12 mouse cellular contexts compared by ENCODE assay signal in the genomic region with DNA sequence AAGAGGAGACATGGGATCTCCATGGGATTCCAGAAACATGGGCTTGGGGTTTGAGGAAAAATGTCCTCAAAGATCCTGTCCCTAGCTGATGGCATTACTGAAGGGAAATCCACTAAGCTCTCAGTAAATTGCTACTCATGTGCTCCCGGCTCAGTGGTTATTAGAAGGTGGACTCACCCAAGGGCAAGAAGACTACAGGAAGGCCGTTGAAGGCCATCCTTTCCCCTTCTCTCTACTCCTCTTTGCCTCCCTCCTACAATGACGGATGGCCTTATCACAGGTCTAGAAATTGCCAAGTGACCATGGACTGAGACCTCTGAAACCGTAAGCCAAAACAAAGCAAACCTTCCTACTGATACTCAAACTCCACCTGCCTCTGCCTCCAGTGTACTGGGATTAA. TPM values are rescaled to one million over a fixed set of nuclear protein-coding genes. Genes with fewer than 3 reads are reported as not detected.
DNase-seq lines count a peak whose midpoint lies in the region; ATAC-seq and TF ChIP-seq lines count a peak whose summit lies in the region.
"Had no signal": no experiment of that assay in that cellular context is flagged by ENCODE, and none has a peak within 500 bp of the region (broad histone marks: within the 10 kb centered on the region; RNA-seq: fewer than 3 reads in every experiment).

No protein-coding gene starts in this region.

- no peak for TF ChIP-seq CTCF in cerebellum, adult 2 months (IDR thresholded peaks at IDR 0.05; ENCODE audit: borderline replicate concordance, insufficient read depth, low read depth, low read length)

- DNase-seq in cerebellum, adult 2 months = peak in 1 of 2 experiments; percentile 28
- no peak for DNase-seq in cerebellum, adult 8-10 months
- DNase-seq in hindbrain, embryonic 10.5 days (ENCODE audit: low spot score) = no peak
- no peak for DNase-seq in embryonic facial prominence, embryonic 14.5 days (ENCODE audit: low spot score)
- DNase-seq in MN1 (ENCODE audit: low spot score) = no peak
- no peak for DNase-seq in frontal cortex, adult 2 months (ENCODE audit: extremely low spot score in 1 of 2, low spot score in 1 of 2)

- H3K4me1 ChIP-seq in cerebellum, adult 2 months (ENCODE audit: control insufficient read depth, insufficient read depth, low read length) = peaks cover 28% of the 10 kb centered on the region
- peaks cover 35% of the 10 kb centered on the region for H3K4me1 ChIP-seq in hindbrain, embryonic 15.5 days (replicated peaks)
- peaks cover 12% of the 10 kb centered on the region for H3K4me1 ChIP-seq in hindbrain, embryonic 10.5 days (replicated peaks)
- H3K4me1 ChIP-seq in embryonic facial prominence, embryonic 14.5 days (ENCODE audit: control insufficient read depth, insufficient read depth, low read length) = peaks cover 14% of the 10 kb centered on the region
- H3K4me1 ChIP-seq in midbrain, embryonic 12.5 days = peaks cover 16% of the 10 kb centered on the region

- no peak for ATAC-seq in hindbrain, embryonic 15.5 days (ENCODE audit: low FRiP score, low read depth)
- no peak for ATAC-seq in embryonic facial prominence, embryonic 14.5 days (ENCODE audit: low read depth)
- no peak for ATAC-seq in midbrain, embryonic 12.5 days (ENCODE audit: low FRiP score, low read depth)

- no peak overlapping the region for H3K9ac ChIP-seq in hindbrain, embryonic 15.5 days
- no peak overlapping the region for H3K9ac ChIP-seq in embryonic facial prominence, embryonic 14.5 days (ENCODE audit: low read depth, low read length)
- H3K9ac ChIP-seq in midbrain, embryonic 12.5 days (replicated peaks) = no peak overlapping the region
- H3K9ac ChIP-seq: embryonic facial prominence, embryonic 12.5 days; liver, embryonic 14.5 days; neural tube, embryonic 12.5 days had no signal

- H3K27ac ChIP-seq in cerebellum, adult 2 months (ENCODE audit: insufficient read depth, low read length) = peak overlapping the region; percentile 89
- H3K27ac ChIP-seq in hindbrain, embryonic 15.5 days (replicated peaks) = peak overlapping the region; percentile 71
- no peak overlapping the region for H3K27ac ChIP-seq in hindbrain, embryonic 10.5 days
- peak overlapping the region; percentile 73 for H3K27ac ChIP-seq in embryonic facial prominence, embryonic 14.5 days (replicated peaks; ENCODE audit: low read depth, low read length)
- peak overlapping the region; percentile 31; the same call in 1 of the 2 replicates for H3K27ac ChIP-seq in midbrain, embryonic 12.5 days (replicated peaks)
- H3K27ac ChIP-seq: embryonic facial prominence, embryonic 12.5 days; liver, embryonic 14.5 days; neural tube, embryonic 12.5 days had no signal

- H3K4me3 ChIP-seq in cerebellum, adult 2 months (replicated peaks; ENCODE audit: insufficient read depth, low read depth, low read length) = no peak overlapping the region
- no peak overlapping the region for H3K4me3 ChIP-seq in hindbrain, embryonic 15.5 days
- H3K4me3 ChIP-seq in hindbrain, embryonic 10.5 days = no peak overlapping the region
- no peak overlapping the region for H3K4me3 ChIP-seq in embryonic facial prominence, embryonic 14.5 days (ENCODE audit: low read depth, low read length)
- H3K4me3 ChIP-seq in midbrain, embryonic 12.5 days = no peak overlapping the region
- H3K4me3 ChIP-seq: embryonic facial prominence, embryonic 12.5 days; neural tube, embryonic 12.5 days had no signal

- no peak overlapping the region for H3K4me2 ChIP-seq in hindbrain, embryonic 15.5 days
- no peak overlapping the region for H3K4me2 ChIP-seq in embryonic facial prominence, embryonic 14.5 days (ENCODE audit: low read depth, low read length)
- no peak overlapping the region for H3K4me2 ChIP-seq in midbrain, embryonic 12.5 days (replicated peaks)
- H3K4me2 ChIP-seq: embryonic facial prominence, embryonic 12.5 days had no signal

- H3K36me3 ChIP-seq in hindbrain, embryonic 15.5 days = peaks cover 68% of the 10 kb centered on the region
- peaks cover 93% of the 10 kb centered on the region for H3K36me3 ChIP-seq in hindbrain, embryonic 10.5 days
- peaks cover 92% of the 10 kb centered on the region for H3K36me3 ChIP-seq in embryonic facial prominence, embryonic 14.5 days (ENCODE audit: control insufficient read depth, insufficient read depth, low read length)
- peaks cover 86% of the 10 kb centered on the region for H3K36me3 ChIP-seq in midbrain, embryonic 12.5 days

- H3K27me3 ChIP-seq in cerebellum, adult 2 months (ENCODE audit: control insufficient read depth, insufficient read depth, low read length) = no peaks in the 10 kb centered on the region
- no peaks in the 10 kb centered on the region for H3K27me3 ChIP-seq in hindbrain, embryonic 15.5 days
- no peaks in the 10 kb centered on the region for H3K27me3 ChIP-seq in hindbrain, embryonic 10.5 days (ENCODE audit: insufficient read depth, poor library complexity, severe bottlenecking)
- H3K27me3 ChIP-seq in embryonic facial prominence, embryonic 14.5 days (replicated peaks; ENCODE audit: control insufficient read depth, insufficient read depth, low read length) = no peaks in the 10 kb centered on the region
- H3K27me3 ChIP-seq in midbrain, embryonic 12.5 days = no peaks in the 10 kb centered on the region
- H3K27me3 ChIP-seq: embryonic facial prominence, embryonic 12.5 days; neural tube, embryonic 12.5 days; Patski had no signal

- no peaks in the 10 kb centered on the region for H3K9me3 ChIP-seq in hindbrain, embryonic 15.5 days
- no peaks in the 10 kb centered on the region; the same call in 1 of the 2 replicates for H3K9me3 ChIP-seq in hindbrain, embryonic 10.5 days
- 0 out of 2 replicates have a peak, but pooled peaks cover 3% of the 10 kb centered on the region for H3K9me3 ChIP-seq in embryonic facial prominence, embryonic 14.5 days (ENCODE audit: control insufficient read depth, low read length)
- H3K9me3 ChIP-seq in midbrain, embryonic 12.5 days = no peaks in the 10 kb centered on the region
- H3K9me3 ChIP-seq: embryonic facial prominence, embryonic 12.5 days; neural tube, embryonic 12.5 days had no signal

- no peak for TF ChIP-seq POLR2A in cerebellum, adult 2 months (IDR thresholded peaks at IDR 0.05; ENCODE audit: borderline replicate concordance, insufficient read depth, low read length)

- WGBS in cerebellum, adult 2 months = 69% methylated on average over 4 of the region's 4 CpGs
- 87% methylated on average over 4 of the region's 4 CpGs for WGBS in hindbrain, embryonic 15.5 days
- WGBS in hindbrain, embryonic 10.5 days = 95% methylated on average over 4 of the region's 4 CpGs
- 94% methylated on average over 4 of the region's 4 CpGs for WGBS in embryonic facial prominence, embryonic 14.5 days
- WGBS in midbrain, embryonic 12.5 days = 96% methylated on average over 4 of the region's 4 CpGs

RNA-seq across cellular contexts. Expression of gene Dync1li2, which starts 6.3 kb away (rescaled TPM):
- polyA plus RNA-seq in cerebellum, adult 2 months (2012; rRNA removed) = 174 and 191 TPM in 2 replicates
- 106 and 109 TPM in 2 replicates for polyA plus RNA-seq in hindbrain, embryonic 15.5 days (2015; fragmentation: Nextera tagmentation; extraction: Ambion mirVana)
- 80.8 and 81.0 TPM in 2 replicates for polyA plus RNA-seq in hindbrain, embryonic 10.5 days (2016; fragmentation: Nextera tagmentation; extraction: Ambion mirVana)
- 52.5 and 53.8 TPM in 2 replicates for polyA plus RNA-seq in embryonic facial prominence, embryonic 14.5 days (2014; fragmentation: Nextera tagmentation; extraction: Ambion mirVana)
- 132 TPM in 2 replicates for polyA plus RNA-seq in midbrain, embryonic 12.5 days (2016; fragmentation: Nextera tagmentation; extraction: Ambion mirVana)
- 154 and 165 TPM in 2 replicates for polyA plus RNA-seq in frontal cortex, adult 2 months (2012; rRNA removed)

RNA-seq across cellular contexts. Expression of gene Cmtm4, which starts 41.0 kb away (rescaled TPM):
- polyA plus RNA-seq in cerebellum, adult 2 months (2012; rRNA removed) = 31.1 and 33.3 TPM in 2 replicates
- 2.7 TPM in 2 replicates for polyA plus RNA-seq in hindbrain, embryonic 15.5 days (2015; fragmentation: Nextera tagmentation; extraction: Ambion mirVana)
- polyA plus RNA-seq in hindbrain, embryonic 10.5 days (2016; fragmentation: Nextera tagmentation; extraction: Ambion mirVana) = 1.9 TPM in 2 replicates
- polyA plus RNA-seq in embryonic facial prominence, embryonic 14.5 days (2014; fragmentation: Nextera tagmentation; extraction: Ambion mirVana) = 4.1 and 4.3 TPM in 2 replicates
- polyA plus RNA-seq in midbrain, embryonic 12.5 days (2016; fragmentation: Nextera tagmentation; extraction: Ambion mirVana) = 2.0 and 2.5 TPM in 2 replicates
- 40.0 and 43.8 TPM in 2 replicates for polyA plus RNA-seq in frontal cortex, adult 2 months (2012; rRNA removed)
